Comparison of ENCODE assay signal across 25 mouse cellular contexts in genomic region chr13:73304729-73305128, GRCm38 (mm10). TPM values are rescaled to one million over a fixed set of nuclear protein-coding genes. Genes with fewer than 3 reads are reported as not detected.
DNase-seq lines count a peak whose midpoint lies in the region; ATAC-seq and TF ChIP-seq lines count a peak whose summit lies in the region.
"Had no signal": no experiment of that assay in that cellular context is flagged by ENCODE, and none has a peak within 500 bp of the region (broad histone marks: within the 10 kb centered on the region; RNA-seq: fewer than 3 reads in every experiment).

No protein-coding gene starts in this region.

- no peak overlapping the region for H3K9ac ChIP-seq in forebrain, embryonic 14.5 days (ENCODE audit: low read length)
- no peak overlapping the region for H3K9ac ChIP-seq in forebrain, embryonic 13.5 days
- H3K9ac ChIP-seq in heart, embryonic 16.5 days (ENCODE audit: low read length) = no peak overlapping the region
- H3K9ac ChIP-seq in heart, adult 2 months (ENCODE audit: low read depth, low read length) = no peak overlapping the region
- H3K9ac ChIP-seq in midbrain, embryonic 11.5 days (ENCODE audit: low read length) = no peak overlapping the region
- H3K9ac ChIP-seq in midbrain, embryonic 14.5 days (replicated peaks; ENCODE audit: low read length) = no peak overlapping the region
- H3K9ac ChIP-seq in stomach, postnatal 0 days (ENCODE audit: low read length) = no peak overlapping the region
- H3K9ac ChIP-seq: embryonic facial prominence, embryonic 13.5 days; hindbrain, embryonic 15.5 days; neural tube, embryonic 12.5 days had no signal

- no peak overlapping the region for H3K4me2 ChIP-seq in forebrain, embryonic 14.5 days (ENCODE audit: low read length)
- H3K4me2 ChIP-seq in forebrain, embryonic 13.5 days = no peak overlapping the region
- no peak overlapping the region for H3K4me2 ChIP-seq in heart, embryonic 16.5 days (ENCODE audit: low read depth, low read length)
- H3K4me2 ChIP-seq in midbrain, embryonic 11.5 days = no peak overlapping the region
- no peak overlapping the region for H3K4me2 ChIP-seq in midbrain, embryonic 14.5 days (ENCODE audit: low read length)
- H3K4me2 ChIP-seq in stomach, postnatal 0 days (replicated peaks; ENCODE audit: low read depth) = no peak overlapping the region
- H3K4me2 ChIP-seq: embryonic facial prominence, embryonic 13.5 days; hindbrain, embryonic 15.5 days; neural tube, embryonic 12.5 days had no signal

- ATAC-seq in forebrain, embryonic 14.5 days = no peak
- ATAC-seq in forebrain, embryonic 13.5 days = no peak
- ATAC-seq in heart, embryonic 16.5 days (replicated peaks; ENCODE audit: extremely low read depth, insufficient read depth, low FRiP score) = 0 out of 2 replicates have a peak, but pooled peaks have one; percentile 39
- ATAC-seq in midbrain, embryonic 11.5 days (ENCODE audit: low FRiP score) = peak; percentile 33; the same call in 1 of the 2 replicates
- no peak for ATAC-seq in midbrain, embryonic 14.5 days (ENCODE audit: low FRiP score, low TSS enrichment)
- no peak for ATAC-seq in stomach, postnatal 0 days (ENCODE audit: low FRiP score, low TSS enrichment)

- no peak for TF ChIP-seq EP300 in heart, adult 2 months (IDR thresholded peaks at IDR 0.05; ENCODE audit: insufficient read depth, low read depth, low read length)
- no peak for TF ChIP-seq EP300 in stomach, postnatal 0 days (optimal IDR thresholded peaks at IDR 0.05)

- WGBS in forebrain, embryonic 14.5 days = 57% methylated on average over 6 of the region's 6 CpGs
- 54% methylated on average over 6 of the region's 6 CpGs for whole genome bisulfite sequencing in forebrain, embryonic 13.5 days
- 37% methylated on average over 6 of the region's 6 CpGs for WGBS in heart, embryonic 16.5 days
- 63% methylated on average over 6 of the region's 6 CpGs for WGBS in heart, adult 2 months
- WGBS in midbrain, embryonic 11.5 days = 50% methylated on average over 6 of the region's 6 CpGs
- 49% methylated on average over 6 of the region's 6 CpGs for WGBS in midbrain, embryonic 14.5 days
- WGBS in stomach, postnatal 0 days = 54% methylated on average over 6 of the region's 6 CpGs

- TF ChIP-seq CTCF in heart, adult 2 months (IDR thresholded peaks at IDR 0.05) = no peak
- TF ChIP-seq CTCF in stomach, postnatal 0 days (IDR thresholded peaks at IDR 0.05; ENCODE audit: low read depth) = no peak

- DNase-seq in forebrain, embryonic 14.5 days (ENCODE audit: low spot score) = peak; percentile 5
- no peak for DNase-seq in heart, adult 2 months
- DNase-seq in midbrain, embryonic 11.5 days (ENCODE audit: low spot score, missing footprints) = no peak
- no peak for DNase-seq in midbrain, embryonic 14.5 days
- DNase-seq in mesoderm, embryonic 11.5 days (ENCODE audit: low read depth, low spot score) = peak; percentile 7
- no peak for DNase-seq in stomach, postnatal 0 days (ENCODE audit: low spot score)
- DNase-seq: B cell, adult 2 months; cerebellum, adult 2 months; cerebellum, postnatal 36 days; gastrocnemius, postnatal 10 days; layer of hippocampus, postnatal 36 days; lung, adult 18-20 months; lung, postnatal 36 days; thymus, postnatal 14 days had no signal

- H3K79me2 ChIP-seq in heart, adult 2 months (replicated peaks; ENCODE audit: control insufficient read depth, insufficient read depth, low read length) = no peaks in the 10 kb centered on the region

- TF ChIP-seq POLR2A in heart, adult 2 months (IDR thresholded peaks at IDR 0.05; ENCODE audit: insufficient read depth, low read depth, low read length) = no peak

- no peaks in the 10 kb centered on the region for H3K36me3 ChIP-seq in forebrain, embryonic 14.5 days (ENCODE audit: control insufficient read depth, insufficient read depth, low read length)
- no peaks in the 10 kb centered on the region for H3K36me3 ChIP-seq in forebrain, embryonic 13.5 days (ENCODE audit: poor library complexity, severe bottlenecking)
- no peaks in the 10 kb centered on the region for H3K36me3 ChIP-seq in heart, embryonic 16.5 days (ENCODE audit: control insufficient read depth, insufficient read depth)
- no peaks in the 10 kb centered on the region for H3K36me3 ChIP-seq in heart, adult 2 months (ENCODE audit: control insufficient read depth, insufficient read depth, low read length)
- no peaks in the 10 kb centered on the region for H3K36me3 ChIP-seq in midbrain, embryonic 11.5 days (ENCODE audit: control insufficient read depth, insufficient read depth, low read length)
- no peaks in the 10 kb centered on the region for H3K36me3 ChIP-seq in midbrain, embryonic 14.5 days (ENCODE audit: control insufficient read depth, insufficient read depth, low read length)
- no peaks in the 10 kb centered on the region for H3K36me3 ChIP-seq in stomach, postnatal 0 days (ENCODE audit: control insufficient read depth, insufficient read depth, low read length)
- H3K36me3 ChIP-seq: embryonic facial prominence, embryonic 13.5 days; hindbrain, embryonic 15.5 days; neural tube, embryonic 12.5 days had no signal

- no peaks in the 10 kb centered on the region for H3K27me3 ChIP-seq in forebrain, embryonic 14.5 days (replicated peaks; ENCODE audit: control insufficient read depth, insufficient read depth, low read length)
- H3K27me3 ChIP-seq in forebrain, embryonic 13.5 days = 0 out of 2 replicates have a peak, but pooled peaks cover 5% of the 10 kb centered on the region
- H3K27me3 ChIP-seq in heart, embryonic 16.5 days (ENCODE audit: control insufficient read depth, insufficient read depth, low read length) = no peaks in the 10 kb centered on the region
- no peaks in the 10 kb centered on the region for H3K27me3 ChIP-seq in heart, adult 2 months (ENCODE audit: control insufficient read depth, insufficient read depth, low read length)
- no peaks in the 10 kb centered on the region; the same call in 1 of the 2 replicates for H3K27me3 ChIP-seq in midbrain, embryonic 11.5 days (ENCODE audit: control insufficient read depth, insufficient read depth, low read length)
- peaks cover 3% of the 10 kb centered on the region; the same call in 1 of the 2 replicates for H3K27me3 ChIP-seq in midbrain, embryonic 14.5 days (ENCODE audit: control insufficient read depth, insufficient read depth, low read length)
- H3K27me3 ChIP-seq in stomach, postnatal 0 days (ENCODE audit: control insufficient read depth, insufficient read depth, low read length) = no peaks in the 10 kb centered on the region
- H3K27me3 ChIP-seq: neural tube, embryonic 12.5 days had no signal

- no peak overlapping the region for H3K4me3 ChIP-seq in forebrain, embryonic 14.5 days (ENCODE audit: low read depth, low read length)
- H3K4me3 ChIP-seq in forebrain, embryonic 13.5 days = no peak overlapping the region
- no peak overlapping the region for H3K4me3 ChIP-seq in heart, embryonic 16.5 days (ENCODE audit: low read length)
- H3K4me3 ChIP-seq in heart, adult 2 months = no peak overlapping the region
- H3K4me3 ChIP-seq in midbrain, embryonic 11.5 days (ENCODE audit: low read depth, low read length) = no peak overlapping the region
- H3K4me3 ChIP-seq in midbrain, embryonic 14.5 days (replicated peaks; ENCODE audit: low read depth, low read length) = no peak overlapping the region
- no peak overlapping the region for H3K4me3 ChIP-seq in stomach, postnatal 0 days (ENCODE audit: low read depth, low read length)
- H3K4me3 ChIP-seq: embryonic facial prominence, embryonic 13.5 days; hindbrain, embryonic 15.5 days; neural tube, embryonic 12.5 days had no signal

- no peaks in the 10 kb centered on the region for H3K9me3 ChIP-seq in forebrain, embryonic 14.5 days (replicated peaks; ENCODE audit: control insufficient read depth, low read length)
- H3K9me3 ChIP-seq in forebrain, embryonic 13.5 days (replicated peaks) = no peaks in the 10 kb centered on the region
- H3K9me3 ChIP-seq in heart, embryonic 16.5 days (replicated peaks; ENCODE audit: control insufficient read depth, low read length) = no peaks in the 10 kb centered on the region
- H3K9me3 ChIP-seq in midbrain, embryonic 11.5 days (ENCODE audit: control insufficient read depth, low read length) = no peaks in the 10 kb centered on the region
- H3K9me3 ChIP-seq in midbrain, embryonic 14.5 days (ENCODE audit: control insufficient read depth, low read length) = no peaks in the 10 kb centered on the region
- no peaks in the 10 kb centered on the region for H3K9me3 ChIP-seq in stomach, postnatal 0 days (ENCODE audit: control insufficient read depth, low read length)
- H3K9me3 ChIP-seq: embryonic facial prominence, embryonic 13.5 days; hindbrain, embryonic 15.5 days; neural tube, embryonic 12.5 days had no signal

- H3K27ac ChIP-seq in forebrain, embryonic 14.5 days (ENCODE audit: low read depth, low read length) = no peak overlapping the region
- H3K27ac ChIP-seq in forebrain, embryonic 13.5 days = no peak overlapping the region
- peak overlapping the region; percentile 64 for H3K27ac ChIP-seq in heart, embryonic 16.5 days (ENCODE audit: low read length)
- H3K27ac ChIP-seq in heart, adult 2 months = no peak overlapping the region
- no peak overlapping the region for H3K27ac ChIP-seq in midbrain, embryonic 11.5 days (ENCODE audit: low read depth, low read length)
- no peak overlapping the region for H3K27ac ChIP-seq in midbrain, embryonic 14.5 days (replicated peaks; ENCODE audit: low read depth, low read length)
- H3K27ac ChIP-seq in stomach, postnatal 0 days (replicated peaks) = no peak overlapping the region
- H3K27ac ChIP-seq: embryonic facial prominence, embryonic 13.5 days; hindbrain, embryonic 15.5 days; neural tube, embryonic 12.5 days had no signal

- intact Hi-C loops in heart, adult 2 months (cut with DNase I) = loop anchor here (5.0 kb wide), 1 partner anchor 48 kb away; no protein-coding TSS in a partner anchor

- peaks cover 7% of the 10 kb centered on the region for H3K4me1 ChIP-seq in forebrain, embryonic 14.5 days (ENCODE audit: control insufficient read depth, insufficient read depth, low read length)
- H3K4me1 ChIP-seq in forebrain, embryonic 13.5 days = peaks cover 18% of the 10 kb centered on the region
- H3K4me1 ChIP-seq in heart, embryonic 16.5 days (ENCODE audit: control insufficient read depth, insufficient read depth, low read length) = peaks cover 19% of the 10 kb centered on the region
- no peaks in the 10 kb centered on the region for H3K4me1 ChIP-seq in heart, adult 2 months (ENCODE audit: control insufficient read depth, insufficient read depth, low read length)
- peaks cover 16% of the 10 kb centered on the region for H3K4me1 ChIP-seq in midbrain, embryonic 11.5 days (ENCODE audit: control insufficient read depth, insufficient read depth, low read length)
- peaks cover 9% of the 10 kb centered on the region for H3K4me1 ChIP-seq in midbrain, embryonic 14.5 days (ENCODE audit: control insufficient read depth, insufficient read depth, low read length)
- no peaks in the 10 kb centered on the region for H3K4me1 ChIP-seq in stomach, postnatal 0 days (replicated peaks; ENCODE audit: control insufficient read depth, insufficient read depth)
- H3K4me1 ChIP-seq: embryonic facial prominence, embryonic 13.5 days; hindbrain, embryonic 15.5 days had no signal

RNA-seq across cellular contexts. Expression of gene Mrpl36, which starts 23.6 kb away (rescaled TPM):
- polyA plus RNA-seq in forebrain, embryonic 14.5 days (2014; fragmentation: Nextera tagmentation; extraction: Ambion mirVana) = 94.9 and 113 TPM in 2 replicates
- 114 and 115 TPM in 2 replicates for polyA plus RNA-seq in forebrain, embryonic 13.5 days (2015; fragmentation: Nextera tagmentation; extraction: Ambion mirVana)
- 138 TPM in 2 replicates for polyA plus RNA-seq in heart, embryonic 16.5 days (2015; fragmentation: Nextera tagmentation; extraction: Ambion mirVana)
- total RNA-seq in heart, adult 2 months (2021) = 10 to 100 TPM; 53.3 to 57.8 TPM
- 75.4 and 81.8 TPM in 2 replicates for polyA plus RNA-seq in heart, adult 2 months (2012; rRNA removed)
- polyA plus RNA-seq in midbrain, embryonic 11.5 days (2014; fragmentation: Nextera tagmentation; extraction: Ambion mirVana) = 125 and 128 TPM in 2 replicates
- polyA plus RNA-seq in midbrain, embryonic 14.5 days (2014; fragmentation: Nextera tagmentation; extraction: Ambion mirVana) = 80.0 and 88.5 TPM in 2 replicates
- 124 and 133 TPM in 2 replicates for polyA plus RNA-seq in stomach, postnatal 0 days (2015; fragmentation: Nextera tagmentation; extraction: Ambion mirVana)

RNA-seq across cellular contexts. Expression of gene Ndufs6, which starts 23.6 kb away (rescaled TPM):
- 330 and 443 TPM in 2 replicates for polyA plus RNA-seq in forebrain, embryonic 14.5 days (2014; fragmentation: Nextera tagmentation; extraction: Ambion mirVana)
- polyA plus RNA-seq in forebrain, embryonic 13.5 days (2015; fragmentation: Nextera tagmentation; extraction: Ambion mirVana) = 386 and 392 TPM in 2 replicates
- 798 and 819 TPM in 2 replicates for polyA plus RNA-seq in heart, embryonic 16.5 days (2015; fragmentation: Nextera tagmentation; extraction: Ambion mirVana)
- total RNA-seq in heart, adult 2 months (2021) = 1,000 to 10,000 TPM; 1,124 to 1,284 TPM
- polyA plus RNA-seq in heart, adult 2 months (2012; rRNA removed) = 494 and 621 TPM in 2 replicates
- 305 and 326 TPM in 2 replicates for polyA plus RNA-seq in midbrain, embryonic 11.5 days (2014; fragmentation: Nextera tagmentation; extraction: Ambion mirVana)
- 355 and 484 TPM in 2 replicates for polyA plus RNA-seq in midbrain, embryonic 14.5 days (2014; fragmentation: Nextera tagmentation; extraction: Ambion mirVana)
- polyA plus RNA-seq in stomach, postnatal 0 days (2015; fragmentation: Nextera tagmentation; extraction: Ambion mirVana) = 392 and 421 TPM in 2 replicates

RNA-seq across cellular contexts. Expression of gene Irx4, which starts 44.5 kb away (rescaled TPM):
- polyA plus RNA-seq in forebrain, embryonic 14.5 days (2014; fragmentation: Nextera tagmentation; extraction: Ambion mirVana) = 0.06 TPM in 1 of 2 replicates, not detected in the other
- not detected in 2 replicates for polyA plus RNA-seq in forebrain, embryonic 13.5 days (2015; fragmentation: Nextera tagmentation; extraction: Ambion mirVana)
- polyA plus RNA-seq in heart, embryonic 16.5 days (2015; fragmentation: Nextera tagmentation; extraction: Ambion mirVana) = 42.2 and 50.2 TPM in 2 replicates
- total RNA-seq in heart, adult 2 months (2021) = 10 to 100 TPM; 26.5 to 30.9 TPM
- 15.6 and 19.8 TPM in 2 replicates for polyA plus RNA-seq in heart, adult 2 months (2012; rRNA removed)
- polyA plus RNA-seq in midbrain, embryonic 11.5 days (2014; fragmentation: Nextera tagmentation; extraction: Ambion mirVana) = 0.41 and 0.87 TPM in 2 replicates
- polyA plus RNA-seq in midbrain, embryonic 14.5 days (2014; fragmentation: Nextera tagmentation; extraction: Ambion mirVana) = 2.3 and 3.0 TPM in 2 replicates
- not detected in 2 replicates for polyA plus RNA-seq in stomach, postnatal 0 days (2015; fragmentation: Nextera tagmentation; extraction: Ambion mirVana)
- total RNA-seq: adrenal gland, postnatal 4 days; gastrocnemius, postnatal 10 days; layer of hippocampus, adult 18-20 months; layer of hippocampus, postnatal 36 days; left cerebral cortex, postnatal 14 days; megakaryocyte-erythroid progenitor cell, adult 5-6 weeks had no signal
- polyA plus RNA-seq: frontal cortex, adult 2 months; testis, adult 2 months had no signal

Comparison
In these comparisons a context has a peak if more than half of its experiments do, and no peak if none do; other contexts are left out.
1. ATAC-seq: peak in heart, embryonic 16.5 days (single experiment) and midbrain, embryonic 11.5 days (single experiment); none in forebrain, embryonic 14.5 days (single experiment), forebrain, embryonic 13.5 days (single experiment), midbrain, embryonic 14.5 days (single experiment) and stomach, postnatal 0 days (single experiment).
2. DNase-seq: peak in forebrain, embryonic 14.5 days (single experiment) and mesoderm, embryonic 11.5 days (single experiment); none in heart, adult 2 months (0 of 2), midbrain, embryonic 11.5 days (single experiment), midbrain, embryonic 14.5 days (single experiment) and stomach, postnatal 0 days (single experiment).